ENCODE assay signal across 9 mouse cellular contexts in the genomic region with DNA sequence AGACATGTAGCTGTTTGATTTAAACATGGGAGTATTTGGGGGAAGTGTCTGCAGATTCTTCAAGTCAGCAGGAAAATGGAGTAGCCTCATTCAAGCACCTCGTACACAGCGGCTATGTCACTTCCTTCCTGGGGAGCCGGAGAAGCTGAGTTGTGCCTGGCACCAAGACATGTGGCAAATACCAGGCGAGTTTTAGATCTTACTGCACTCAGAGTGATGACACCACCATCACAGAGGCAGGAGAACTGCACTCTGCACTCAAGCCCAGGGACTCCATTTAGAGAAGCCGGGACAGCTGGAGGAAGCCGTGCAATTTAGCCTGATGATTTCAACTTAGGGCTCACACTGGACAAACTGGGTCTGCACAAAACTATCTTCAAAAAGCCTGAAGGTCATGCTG.
DNase-seq lines count a peak whose midpoint lies in the region; ATAC-seq lines count a peak whose summit lies in the region.
"Had no signal": no experiment of that assay in that cellular context is flagged by ENCODE, and none has a peak within 500 bp of the region (broad histone marks: within the 10 kb centered on the region; RNA-seq: fewer than 3 reads in every experiment).

No protein-coding gene starts in this region.

- ATAC-seq in heart, embryonic 15.5 days (replicated peaks; ENCODE audit: insufficient number of reproducible peaks, insufficient read depth, low FRiP score, low read depth): peak; percentile 50
- ATAC-seq in megakaryocyte, adult 5-6 weeks (ENCODE audit: poor library complexity, severe bottlenecking): peak; percentile 67

- H3K9ac ChIP-seq in heart, embryonic 15.5 days: no peak overlapping the region
- H3K9ac ChIP-seq: hindbrain, embryonic 14.5 days had no signal

- DNase-seq in kidney, postnatal 10 days: peak; percentile 16
- DNase-seq in kidney, postnatal 25 days: no peak
- peak; percentile 15 for DNase-seq in gastrocnemius, postnatal 25 days
- no peak for DNase-seq in urinary bladder, postnatal 36 days (ENCODE audit: low spot score in 2 of 2)
- no peak for DNase-seq in cerebellum, adult 11 months
- DNase-seq: thymus, adult 18-20 months had no signal

- H3K4me2 ChIP-seq in heart, embryonic 15.5 days: no peak overlapping the region
- H3K4me2 ChIP-seq: hindbrain, embryonic 14.5 days had no signal

- peak overlapping the region; percentile 37 for H3K27ac ChIP-seq in heart, embryonic 15.5 days
- H3K27ac ChIP-seq: hindbrain, embryonic 14.5 days had no signal

- no peak overlapping the region for H3K4me3 ChIP-seq in heart, embryonic 15.5 days

- H3K27me3 ChIP-seq in heart, embryonic 15.5 days: no peaks in the 10 kb centered on the region

- peaks cover 23% of the 10 kb centered on the region for H3K4me1 ChIP-seq in heart, embryonic 15.5 days (replicated peaks)

- peaks cover 8% of the 10 kb centered on the region; the same call in 1 of the 2 replicates for H3K36me3 ChIP-seq in heart, embryonic 15.5 days

- WGBS in heart, embryonic 15.5 days: 17% methylated on average over 6 of the region's 6 CpGs

- no peaks in the 10 kb centered on the region for H3K9me3 ChIP-seq in heart, embryonic 15.5 days (replicated peaks)

Comparison
In these comparisons a context has a peak if more than half of its experiments do, and no peak if none do; other contexts are left out.
1. DNase-seq: peak in kidney, postnatal 10 days (single experiment) and gastrocnemius, postnatal 25 days (single experiment); none in kidney, postnatal 25 days (0 of 2), urinary bladder, postnatal 36 days (0 of 2) and cerebellum, adult 11 months (single experiment).